Mouse (Mus musculus): Measurements from ENCODE around the gene Taar1.

Taar1 gene

DNA sequence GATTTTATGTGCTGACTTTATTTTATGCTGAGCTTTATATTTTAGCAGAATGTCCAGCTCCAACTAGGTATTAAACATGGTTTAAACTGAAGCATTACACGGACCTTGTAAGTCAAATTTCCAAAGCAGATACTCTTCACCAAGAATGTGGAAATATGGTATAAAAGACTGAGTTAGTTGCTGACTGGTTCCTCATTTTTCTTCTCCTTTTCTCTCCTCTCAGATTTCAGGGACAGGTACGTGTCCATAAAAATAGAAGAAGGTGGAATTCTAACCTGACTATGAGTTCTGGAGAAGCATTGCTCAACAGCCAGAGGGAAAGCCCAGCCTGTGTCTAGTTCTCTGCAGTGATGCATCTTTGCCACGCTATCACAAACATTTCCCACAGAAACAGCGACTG is at the start of gene Taar1:
TSS of gene Taar1 (plus strand) at position 301 of the 400 bp plus-strand sequence.
- TF ChIP-seq GATA4 (IDR thresholded peaks at IDR 0.05; ENCODE audit: insufficient replicate concordance, low read length): no peak

DNA sequence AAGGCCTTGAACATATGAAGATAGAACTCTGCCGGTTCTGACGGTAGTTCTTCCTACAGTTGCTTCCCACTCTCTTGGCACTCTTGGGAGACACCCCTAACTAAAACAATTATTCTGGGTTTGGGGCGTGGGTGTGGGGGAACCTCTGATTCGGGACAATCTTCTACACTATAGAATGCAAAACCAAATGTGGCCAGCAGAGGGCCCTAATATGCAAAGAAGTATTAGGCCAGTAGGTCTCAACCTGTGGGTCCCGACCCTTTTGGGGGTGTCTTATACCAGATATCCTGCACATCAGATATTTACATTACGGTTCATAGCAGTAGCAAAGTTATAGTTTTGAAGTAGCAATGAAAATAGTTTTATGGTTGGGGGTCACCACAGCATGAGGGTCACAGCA is 39.5 kb upstream of the Taar1 start:
- TF ChIP-seq GATA4 (IDR thresholded peaks at IDR 0.05; ENCODE audit: insufficient replicate concordance, low read length): no peak

GRCm38 (mm10) chr10:23884910-23885309 is 35.2 kb upstream of the Taar1 start:
- no peak for TF ChIP-seq GATA4 (IDR thresholded peaks at IDR 0.05; ENCODE audit: insufficient replicate concordance, low read length)

GRCm38 (mm10) chr10:23886060-23886459 is 34.1 kb upstream of the Taar1 start:
- no peak for TF ChIP-seq GATA4 (IDR thresholded peaks at IDR 0.05; ENCODE audit: insufficient replicate concordance, low read length)

- no peak for TF ChIP-seq GATA4 (IDR thresholded peaks at IDR 0.05; ENCODE audit: insufficient replicate concordance, low read length)
Measured at GRCm38 (mm10) chr10:23892987-23893386, 27.2 kb upstream of the Taar1 start.

- no peak for TF ChIP-seq GATA4 (IDR thresholded peaks at IDR 0.05; ENCODE audit: insufficient replicate concordance, low read length)
Measured at GRCm38 (mm10) chr10:23894601-23895349, 25.4 kb upstream of the Taar1 start, which contains the start of gene Vnn1. Gene Vnn1 (plus strand): TSS chr10:23894688.

DNA sequence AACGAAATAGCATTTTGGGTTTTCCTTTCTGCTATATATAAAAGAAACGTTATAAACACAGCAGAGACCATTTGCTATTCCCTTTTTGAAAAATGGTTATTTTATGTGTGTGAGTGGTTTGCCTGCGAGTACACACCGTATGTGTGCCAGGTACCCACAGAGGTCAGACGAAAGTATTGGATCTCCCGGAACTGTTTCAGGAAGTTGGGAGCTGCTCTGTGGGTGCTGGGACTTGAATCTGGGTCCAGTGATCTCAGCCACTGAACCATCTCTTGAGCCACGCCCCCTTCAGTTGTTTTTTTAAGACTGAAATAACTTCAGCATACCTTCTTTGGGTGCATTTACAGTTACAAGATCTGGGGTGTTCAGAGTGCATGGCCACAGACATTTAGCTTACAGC is 24.8 kb upstream of the Taar1 start:
- no peak for TF ChIP-seq GATA4 (IDR thresholded peaks at IDR 0.05; ENCODE audit: insufficient replicate concordance, low read length)

DNA sequence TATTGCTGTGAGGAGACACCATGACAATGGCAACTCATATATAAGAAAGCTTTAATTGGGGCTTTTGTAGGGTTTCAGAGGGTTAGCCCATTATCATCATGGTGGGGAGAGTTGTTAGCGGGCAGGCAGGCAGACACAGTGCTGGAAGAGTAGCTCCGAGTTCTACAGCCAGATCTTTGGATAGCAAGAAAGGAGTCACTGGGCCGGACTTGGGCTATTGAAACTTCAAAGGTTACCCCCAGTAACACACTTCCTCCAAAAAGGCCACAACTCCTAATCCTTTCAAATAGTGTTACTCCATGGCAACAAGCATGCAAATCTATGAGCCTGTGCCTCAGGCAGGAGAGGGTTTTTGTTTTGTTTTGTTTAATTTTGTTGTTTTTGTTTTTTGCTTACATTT is 19.0 kb upstream of the Taar1 start:
- TF ChIP-seq GATA4 (IDR thresholded peaks at IDR 0.05; ENCODE audit: insufficient replicate concordance, low read length): no peak

DNA sequence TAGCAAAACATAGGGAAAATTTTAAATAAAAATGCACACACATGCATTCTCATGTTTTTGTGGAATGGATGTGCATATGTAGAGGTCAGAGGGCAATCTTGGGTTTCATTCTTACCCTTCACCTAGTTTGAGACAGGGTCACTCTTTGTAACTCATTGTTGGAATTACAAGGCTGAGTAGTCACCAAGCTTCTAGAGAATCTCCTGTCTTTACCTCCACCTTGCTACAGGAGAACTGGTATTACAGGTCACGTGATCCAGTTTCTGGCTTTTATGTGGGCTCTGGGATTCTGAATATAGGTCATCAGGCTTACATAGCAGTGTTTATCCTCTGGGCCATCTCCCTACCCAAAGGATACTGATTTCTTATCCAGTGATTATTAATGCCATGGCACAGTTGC is 14.5 kb upstream of the Taar1 start:
- no peak for TF ChIP-seq GATA4 (IDR thresholded peaks at IDR 0.05; ENCODE audit: insufficient replicate concordance, low read length)

DNA sequence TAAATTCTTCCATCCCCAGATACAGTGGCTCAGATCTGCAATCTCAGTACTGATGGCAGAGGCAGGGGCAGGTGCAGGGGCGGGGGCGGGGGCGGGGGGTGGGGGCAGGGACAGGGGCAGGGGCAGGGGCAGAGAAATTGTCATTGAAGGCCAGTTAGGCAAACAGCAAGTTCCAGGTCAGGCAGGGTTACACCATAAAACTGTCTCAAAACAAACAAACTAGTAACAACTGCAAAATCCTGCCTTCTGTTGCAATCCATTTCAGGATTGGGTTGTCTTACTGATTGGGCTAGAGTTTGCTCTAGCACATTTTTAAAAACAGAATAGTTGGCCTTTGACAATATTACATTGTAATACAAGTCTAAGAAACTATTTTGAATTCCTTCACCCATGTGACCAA is 2.3 kb downstream of the Taar1 start:
- no peak for TF ChIP-seq GATA4 (IDR thresholded peaks at IDR 0.05; ENCODE audit: insufficient replicate concordance, low read length)

DNA sequence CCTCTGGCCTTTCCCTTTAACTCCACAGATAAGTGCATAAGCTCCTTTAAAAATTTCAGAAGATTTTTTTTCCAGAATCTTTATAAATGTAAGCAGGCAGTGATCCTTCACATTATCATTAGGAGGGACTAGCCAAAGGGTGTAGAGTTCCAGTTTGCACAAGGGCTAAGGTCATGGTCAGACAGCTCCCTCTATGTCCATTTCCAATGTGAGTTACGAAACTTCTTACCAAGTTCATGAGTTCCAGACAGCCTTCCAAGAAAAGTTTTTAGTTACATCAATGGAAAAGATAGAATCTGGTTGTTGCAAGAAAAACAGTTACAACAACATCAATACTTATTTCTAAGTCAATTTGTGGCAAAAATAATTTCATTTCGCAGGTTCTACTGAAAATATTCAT is 3.8 kb downstream of the Taar1 start:
- TF ChIP-seq GATA4 (IDR thresholded peaks at IDR 0.05; ENCODE audit: insufficient replicate concordance, low read length): no peak

GRCm38 (mm10) chr10:23937613-23938012 is 17.5 kb downstream of the Taar1 start:
- TF ChIP-seq GATA4 (IDR thresholded peaks at IDR 0.05; ENCODE audit: insufficient replicate concordance, low read length): no peak

GRCm38 (mm10) chr10:23938312-23938711 is 18.2 kb downstream of the Taar1 start, which contains the start of gene Taar2:
Gene Taar2 (plus strand): TSS chr10:23938572.
- no peak for TF ChIP-seq GATA4 (IDR thresholded peaks at IDR 0.05; ENCODE audit: insufficient replicate concordance, low read length)

GRCm38 (mm10) chr10:23942465-23942864 is 22.3 kb downstream of the Taar1 start:
- TF ChIP-seq GATA4 (IDR thresholded peaks at IDR 0.05; ENCODE audit: insufficient replicate concordance, low read length): no peak

DNA sequence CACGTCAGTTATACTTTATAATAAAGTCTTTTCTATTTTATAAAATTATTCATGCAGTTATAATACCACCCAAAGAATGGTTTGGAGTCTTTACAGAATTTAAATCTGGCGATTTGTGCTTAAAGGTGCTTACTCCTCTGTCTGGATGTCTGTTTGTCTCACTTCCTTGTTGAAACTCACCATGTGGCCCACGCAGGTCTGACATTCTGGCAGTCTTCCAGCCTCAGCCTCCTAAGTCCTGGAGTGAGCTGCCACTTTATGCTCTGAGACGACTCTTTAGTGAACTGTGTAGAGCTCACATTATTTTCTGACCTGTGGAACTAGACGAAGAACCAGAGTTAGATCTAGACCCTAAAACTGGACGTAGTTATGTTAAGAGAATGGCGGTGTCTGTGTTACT is 27.9 kb downstream of the Taar1 start:
- TF ChIP-seq GATA4 (IDR thresholded peaks at IDR 0.05; ENCODE audit: insufficient replicate concordance, low read length): no peak

- TF ChIP-seq GATA4 (IDR thresholded peaks at IDR 0.05; ENCODE audit: insufficient replicate concordance, low read length): no peak
Measured at GRCm38 (mm10) chr10:23949508-23950005, 29.4 kb downstream of the Taar1 start, which contains the start of gene Taar3. Gene Taar3 (plus strand): TSS chr10:23949558.

- TF ChIP-seq GATA4 (IDR thresholded peaks at IDR 0.05; ENCODE audit: insufficient replicate concordance, low read length): no peak
Measured at GRCm38 (mm10) chr10:23951714-23952113, 31.6 kb downstream of the Taar1 start.

Measured in liver, adult (tissue).